Mouse (Mus musculus) ES-E14 (cell line): ENCODE measurements around the gene 0610010F05Rik. TPM values are rescaled to one million over a fixed set of nuclear protein-coding genes. Genes with fewer than 3 reads are reported as not detected.

ENCODE experiments used
- DNase-seq: peaks from one replicate; pipeline ENCODE4 v3.0.0-alpha.2; 2013; ENCODE audit warnings: low read depth, low spot score
- H3K27ac ChIP-seq: 2 replicates; pipeline ENCODE4 v1.5.1; 2012; ENCODE audit warnings: low read depth, mild to moderate bottlenecking, low read length, moderate library complexity, mixed read lengths; ENCODE audit not compliant: poor library complexity, insufficient read depth, severe bottlenecking
- H3K36me3 ChIP-seq: 2 replicates; pipeline ENCODE4 v1.6.1; 2012; ENCODE audit warnings: mild to moderate bottlenecking, low read length, moderate library complexity, mixed read lengths; ENCODE audit not compliant: control insufficient read depth, poor library complexity, insufficient read depth, severe bottlenecking
- H3K4me1 ChIP-seq, 2 experiments: fragments of 150-350 bp in 1 of 2; sonication (generic) in 1 of 2; 2 replicates each; pipeline ENCODE4 v1.6.1; 2012; ENCODE audit warnings: low read length in 2 of 2, mild to moderate bottlenecking in 1 of 2, mixed read lengths in 1 of 2; ENCODE audit not compliant: control insufficient read depth in 2 of 2, insufficient read depth in 2 of 2, poor library complexity in 1 of 2
- H3K4me3 ChIP-seq, 2 experiments: fragments of 150-350 bp in 1 of 2; sonication (generic) in 1 of 2; 2 replicates each; pipeline ENCODE4 v1.5.1; 2012; ENCODE audit warnings: low read length in 2 of 2, low read depth in 1 of 2, mild to moderate bottlenecking in 1 of 2, mixed read lengths in 1 of 2; ENCODE audit not compliant: insufficient read depth in 1 of 2, poor library complexity in 1 of 2, severe bottlenecking in 1 of 2
- H3K9ac ChIP-seq: 2 replicates; pipeline ENCODE4 v1.6.1; 2012; ENCODE audit warnings: low read depth, mild to moderate bottlenecking, low read length, mixed read lengths; ENCODE audit not compliant: poor library complexity, insufficient read depth, severe bottlenecking
- H3K9me3 ChIP-seq: fragments of 150-350 bp; sonication (generic); 2 replicates; pipeline ENCODE4 v1.6.1; 2012; ENCODE audit warnings: low read depth, mild to moderate bottlenecking, low read length; ENCODE audit not compliant: control insufficient read depth, insufficient read depth
- CHD2 ChIP-seq: IDR thresholded peaks from 2 replicates; pipeline ENCODE4 v1.6.1; 2014; ENCODE audit warnings: mild to moderate bottlenecking, low read depth, low read length, inconsistent platforms
- HCFC1 ChIP-seq: IDR thresholded peaks from 2 replicates; pipeline ENCODE4 v1.6.1; 2012; ENCODE audit warnings: low read length, inconsistent platforms, borderline replicate concordance; ENCODE audit not compliant: insufficient read depth
- MAFK ChIP-seq: IDR thresholded peaks from 2 replicates; pipeline ENCODE4 v1.6.1; 2014; ENCODE audit warnings: mild to moderate bottlenecking, low read depth, low read length, inconsistent platforms; ENCODE audit not compliant: insufficient read depth
- ZC3H11A ChIP-seq: IDR thresholded peaks from 2 replicates; pipeline ENCODE4 v1.6.1; 2012; ENCODE audit warnings: low read depth, mild to moderate bottlenecking, inconsistent platforms, low read length, borderline replicate concordance
- ZNF384 ChIP-seq: IDR thresholded peaks from 2 replicates; pipeline ENCODE4 v1.6.1; 2012; ENCODE audit warnings: low read depth, low read length, inconsistent platforms
- in situ Hi-C, 2 experiments: fragments of 600-800 bp; cut with MboI; formaldehyde crosslinking; loops; one replicate each; pipeline ENCODE4 v1.15.1; 2025; ENCODE audit warnings: low sequenced_read_pairs in 2 of 2, inconsistent platforms in 1 of 2; ENCODE audit not compliant: unreplicated experiment in 2 of 2
- total RNA-seq: library from RNA; depleted of rRNA; stranded (reverse); fragments of 300-350 nt; gene quantifications from 2 replicates; pipeline ENCODE4 v1.2.3, GENCODE M21; 2012

Gene 0610010F05Rik
- total RNA-seq, 1 experiment: 8.5 TPM

- Histone ChIP-seq H3K27ac (peak within 1 kb of the TSS; percentile 89), H3K4me1 (peaks cover 2 to 4% of the 10 kb centered on the region in 2 experiments), H3K36me3 (peaks cover 2% of the 10 kb centered on the region; the same call in 1 of the 2 replicates), H3K9me3 (no peaks in the 10 kb centered on the region), H3K9ac (peak within 1 kb of the TSS; percentile 86), H3K4me3 (peak within 1 kb of the TSS; percentile 92 to 97)
- DNase-seq: peak; percentile 96
- in situ Hi-C loops: no loop called here
- TF ChIP-seq HCFC1 (peak; percentile 80), ZNF384 (no peak)
These were observed 32.5 kb upstream of the 0610010F05Rik start, which contains the start of gene Pex13 for GRCm38 (mm10) chr11:23665798-23666501. Gene Pex13 (minus strand): TSS chr11:23665959.

DNA sequence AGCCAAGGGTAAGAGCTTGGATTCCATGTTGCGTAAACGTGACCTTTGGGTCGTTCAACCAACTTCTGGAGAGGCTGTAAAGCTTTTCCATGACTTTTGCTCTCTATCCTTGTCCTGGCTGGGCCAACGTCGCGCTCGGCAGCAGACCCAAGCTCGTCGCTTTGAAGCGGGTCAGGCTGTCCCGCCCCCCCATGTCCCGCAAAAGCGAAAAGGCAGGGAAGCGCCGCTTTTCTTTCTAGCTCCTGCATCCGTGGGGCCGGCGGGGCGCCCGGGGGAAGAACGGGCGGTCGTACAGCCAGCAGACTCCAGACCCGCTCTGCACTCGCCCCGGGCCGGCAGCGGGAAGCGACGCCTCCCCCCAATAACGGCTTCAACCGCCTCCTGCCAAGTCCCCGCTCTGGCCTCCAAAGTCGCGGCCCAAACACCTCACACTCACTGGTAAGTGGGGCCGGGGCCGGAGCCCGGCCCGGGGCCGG, 31.9 kb upstream of the 0610010F05Rik start, which contains the start of gene Pus10:
Gene Pus10, plus strand, starts transcription at position 364 of the 476 bp plus-strand sequence.
- H3K9me3 ChIP-seq: no peaks in the 10 kb centered on the region
- TF ChIP-seq CHD2: no peak
- TF ChIP-seq MAFK: no peak
- TF ChIP-seq ZNF384: no peak
- TF ChIP-seq HCFC1: no peak
- TF ChIP-seq ZC3H11A: no peak
- peaks cover 2 to 5% of the 10 kb centered on the region in 2 experiments for H3K4me1 ChIP-seq
- H3K36me3 ChIP-seq: peaks cover 2% of the 10 kb centered on the region; the same call in 1 of the 2 replicates
- peak within 1 kb of the TSS; percentile 89 for H3K27ac ChIP-seq
- in situ Hi-C loops: no loop called here
- H3K4me3 ChIP-seq: peak within 1 kb of the TSS; percentile 92 to 97
- no peak for DNase-seq
- H3K9ac ChIP-seq: peak within 1 kb of the TSS; percentile 86

GRCm38 (mm10) chr11:23664232-23664631, 30.8 kb upstream of the 0610010F05Rik start:
- Histone ChIP-seq H3K36me3 (peaks cover 2% of the 10 kb centered on the region; the same call in 1 of the 2 replicates), H3K9me3 (no peaks in the 10 kb centered on the region), H3K27ac (no peak overlapping the region), H3K4me1 (peaks cover 2 to 5% of the 10 kb centered on the region in 2 experiments), H3K4me3 (peak overlapping the region in 1 of 2 experiments; percentile 97; a peak in 1 of 4 replicates), H3K9ac (no peak overlapping the region)
- TF ChIP-seq HCFC1 (no peak), MAFK (peak; percentile 59)
- DNase-seq: no peak
- in situ Hi-C loops: no loop called here

DNA sequence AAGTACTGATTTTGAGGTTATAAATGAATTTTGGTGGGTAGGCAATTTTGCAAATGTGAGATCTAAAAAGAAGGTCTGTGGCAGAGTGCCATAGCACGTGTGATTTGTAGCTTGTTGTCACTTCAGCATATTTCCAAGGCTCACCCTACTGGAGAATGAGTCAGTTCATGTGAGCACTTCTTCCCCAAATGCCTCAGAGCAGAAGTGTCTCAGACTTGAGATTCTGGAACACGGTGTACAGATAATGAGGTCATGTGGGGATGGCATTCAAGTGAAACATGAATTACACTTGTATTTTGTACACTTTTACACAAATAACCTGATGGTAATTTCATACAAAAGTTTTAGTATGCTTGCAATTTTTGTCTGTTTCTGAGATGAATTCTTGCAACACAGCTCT, 24.4 kb upstream of the 0610010F05Rik start:
- Histone ChIP-seq H3K4me1 (peaks cover 3 to 9% of the 10 kb centered on the region in 2 experiments), H3K36me3 (peaks cover 1% of the 10 kb centered on the region; the same call in 1 of the 2 replicates), H3K27ac (no peak overlapping the region), H3K4me3 (no peak overlapping the region), H3K9me3 (no peaks in the 10 kb centered on the region), H3K9ac (no peak overlapping the region)
- TF ChIP-seq HCFC1 (no peak), MAFK (no peak), ZNF384 (no peak), ZC3H11A (no peak)
- no peak for DNase-seq
- in situ Hi-C loops: no loop called here
